Mouse (Mus musculus): ENCODE results near the gene Emc9. TPM values are rescaled to one million over a fixed set of nuclear protein-coding genes. Genes with fewer than 3 reads are reported as not detected.

Gene Emc9
- polyA plus RNA-seq, 2 experiments, result 19.2 to 33.0 TPM

GRCm38 (mm10) chr14:55617822-55618221, 32.7 kb upstream of the Emc9 start, which contains the start of gene Rec8:
Gene Rec8 (plus strand): TSS chr14:55618037.
- peak within 1 kb of the TSS; percentile 49 for H3K9ac ChIP-seq (replicated peaks)
- peak in 2 of 3 experiments; percentile 27 to 64 for DNase-seq (ENCODE audit: low read depth in 3 of 3, low spot score in 3 of 3)
- TF ChIP-seq EP300 (IDR thresholded peaks at IDR 0.05; ENCODE audit: low read depth) (no peak), CTCF (IDR thresholded peaks at IDR 0.05; ENCODE audit: low read depth) (peak; percentile 52)
- peak within 1 kb of the TSS; percentile 4; the same call in 1 of the 2 replicates for H3K27ac ChIP-seq
- no peaks in the 10 kb centered on the region for H3K27me3 ChIP-seq (ENCODE audit: control insufficient read depth, insufficient read depth, low read length)
- peak; percentile 63 for ATAC-seq (ENCODE audit: insufficient read depth)
- peak within 1 kb of the TSS; percentile 69 for H3K4me2 ChIP-seq (ENCODE audit: low read depth)
- peak within 1 kb of the TSS; percentile 30 to 37 for H3K4me3 ChIP-seq (ENCODE audit: insufficient read depth in 1 of 2, low read depth in 2 of 2, low read length in 2 of 2)
- H3K36me3 ChIP-seq (replicated peaks; ENCODE audit: control insufficient read depth, insufficient read depth, low read depth), result no peaks in the 10 kb centered on the region
- WGBS (ENCODE audit: insufficient replicate concordance), result 28% methylated on average over 21 of the region's 21 CpGs
- H3K4me1 ChIP-seq (replicated peaks; ENCODE audit: control insufficient read depth in 2 of 2, insufficient read depth in 2 of 2, low read length in 1 of 2), result peaks cover 19 to 29% of the 10 kb centered on the region in 2 experiments
- H3K9me3 ChIP-seq (ENCODE audit: control insufficient read depth, low read length), result no peaks in the 10 kb centered on the region

- Histone ChIP-seq H3K4me1 (replicated peaks; ENCODE audit: control insufficient read depth in 2 of 2, insufficient read depth in 2 of 2, low read length in 1 of 2) (peaks cover 19 to 29% of the 10 kb centered on the region in 2 experiments), H3K4me2 (ENCODE audit: low read depth) (no peak overlapping the region), H3K9ac (replicated peaks) (no peak overlapping the region), H3K36me3 (replicated peaks; ENCODE audit: control insufficient read depth, insufficient read depth, low read depth) (no peaks in the 10 kb centered on the region), H3K9me3 (ENCODE audit: control insufficient read depth, low read length) (no peaks in the 10 kb centered on the region), H3K4me3 (ENCODE audit: insufficient read depth in 1 of 2, low read depth in 2 of 2, low read length in 2 of 2) (no peak overlapping the region), H3K27me3 (ENCODE audit: control insufficient read depth, insufficient read depth, low read length) (no peaks in the 10 kb centered on the region), H3K27ac (no peak overlapping the region)
- WGBS (ENCODE audit: insufficient replicate concordance), result 56% methylated on average over 2 of the region's 2 CpGs
- no peak for DNase-seq (ENCODE audit: low read depth in 3 of 3, low spot score in 3 of 3)
- TF ChIP-seq EP300 (IDR thresholded peaks at IDR 0.05; ENCODE audit: low read depth), result no peak
- TF ChIP-seq CTCF (IDR thresholded peaks at IDR 0.05; ENCODE audit: low read depth), result no peak
- no peak for ATAC-seq (ENCODE audit: insufficient read depth)
These were observed 31.7 kb upstream of the Emc9 start for GRCm38 (mm10) chr14:55616844-55617243.

- 48% methylated on average over 2 of the region's 2 CpGs for WGBS (ENCODE audit: insufficient replicate concordance)
- Histone ChIP-seq H3K4me3 (ENCODE audit: insufficient read depth in 1 of 2, low read depth in 2 of 2, low read length in 2 of 2) (no peak overlapping the region), H3K4me2 (ENCODE audit: low read depth) (no peak overlapping the region), H3K36me3 (replicated peaks; ENCODE audit: control insufficient read depth, insufficient read depth, low read depth) (no peaks in the 10 kb centered on the region), H3K9ac (replicated peaks) (no peak overlapping the region), H3K27ac (no peak overlapping the region), H3K4me1 (replicated peaks; ENCODE audit: control insufficient read depth in 2 of 2, insufficient read depth in 2 of 2, low read length in 1 of 2) (peaks cover 19 to 29% of the 10 kb centered on the region in 2 experiments), H3K9me3 (ENCODE audit: control insufficient read depth, low read length) (no peaks in the 10 kb centered on the region), H3K27me3 (ENCODE audit: control insufficient read depth, insufficient read depth, low read length) (no peaks in the 10 kb centered on the region)
- DNase-seq (ENCODE audit: low read depth in 3 of 3, low spot score in 3 of 3) (no peak), ATAC-seq (ENCODE audit: insufficient read depth) (no peak)
- TF ChIP-seq CTCF (IDR thresholded peaks at IDR 0.05; ENCODE audit: low read depth) (no peak), EP300 (IDR thresholded peaks at IDR 0.05; ENCODE audit: low read depth) (no peak)
These were observed 30.8 kb upstream of the Emc9 start for GRCm38 (mm10) chr14:55615876-55616275.

GRCm38 (mm10) chr14:55614565-55615178, 29.6 kb upstream of the Emc9 start:
- ATAC-seq (ENCODE audit: insufficient read depth), result peak; percentile 82
- Histone ChIP-seq H3K4me1 (replicated peaks; ENCODE audit: control insufficient read depth in 2 of 2, insufficient read depth in 2 of 2, low read length in 1 of 2) (peaks cover 19 to 29% of the 10 kb centered on the region in 2 experiments), H3K4me3 (ENCODE audit: insufficient read depth in 1 of 2, low read depth in 2 of 2, low read length in 2 of 2) (no peak overlapping the region), H3K36me3 (replicated peaks; ENCODE audit: control insufficient read depth, insufficient read depth, low read depth) (peaks cover 1% of the 10 kb centered on the region), H3K9ac (replicated peaks) (peak overlapping the region; percentile 38; the same call in 1 of the 2 replicates), H3K4me2 (ENCODE audit: low read depth) (no peak overlapping the region), H3K27ac (peak overlapping the region; percentile 76), H3K27me3 (ENCODE audit: control insufficient read depth, insufficient read depth, low read length) (no peaks in the 10 kb centered on the region), H3K9me3 (ENCODE audit: control insufficient read depth, low read length) (no peaks in the 10 kb centered on the region)
- TF ChIP-seq EP300 (IDR thresholded peaks at IDR 0.05; ENCODE audit: low read depth) (peak; percentile 84), CTCF (IDR thresholded peaks at IDR 0.05; ENCODE audit: low read depth) (no peak)
- 24% methylated on average over 7 of the region's 7 CpGs for WGBS (ENCODE audit: insufficient replicate concordance)
- peak; percentile 45 to 80 (median 61) for DNase-seq (ENCODE audit: low read depth in 3 of 3, low spot score in 3 of 3)

GRCm38 (mm10) chr14:55613346-55613745, 28.2 kb upstream of the Emc9 start:
- WGBS (ENCODE audit: insufficient replicate concordance), result 66% methylated on average over 6 of the region's 6 CpGs
- DNase-seq (ENCODE audit: low read depth in 3 of 3, low spot score in 3 of 3), result no peak
- Histone ChIP-seq H3K4me3 (ENCODE audit: insufficient read depth in 1 of 2, low read depth in 2 of 2, low read length in 2 of 2) (no peak overlapping the region), H3K36me3 (replicated peaks; ENCODE audit: control insufficient read depth, insufficient read depth, low read depth) (peaks cover 14% of the 10 kb centered on the region), H3K27me3 (ENCODE audit: control insufficient read depth, insufficient read depth, low read length) (no peaks in the 10 kb centered on the region), H3K9me3 (ENCODE audit: control insufficient read depth, low read length) (no peaks in the 10 kb centered on the region), H3K4me1 (replicated peaks; ENCODE audit: control insufficient read depth in 2 of 2, insufficient read depth in 2 of 2, low read length in 1 of 2) (peaks cover 15 to 22% of the 10 kb centered on the region in 2 experiments), H3K9ac (replicated peaks) (no peak overlapping the region), H3K4me2 (ENCODE audit: low read depth) (no peak overlapping the region), H3K27ac (peak overlapping the region; percentile 16; the same call in 1 of the 2 replicates)
- no peak for TF ChIP-seq CTCF (IDR thresholded peaks at IDR 0.05; ENCODE audit: low read depth)
- no peak for TF ChIP-seq EP300 (IDR thresholded peaks at IDR 0.05; ENCODE audit: low read depth)
- no peak for ATAC-seq (ENCODE audit: insufficient read depth)
